Mouse (Mus musculus) forebrain, embryonic 12.5 days (tissue): ENCODE measurements around the gene Tmem72. TPM values are rescaled to one million over a fixed set of nuclear protein-coding genes. Genes with fewer than 3 reads are reported as not detected.
A peak's percentile ranks its signal among the peaks of the same experiment; 100 is the strongest.

ENCODE experiments used
- ATAC-seq: fragments of 200-750 bp; cut with Nextera tagmentation; 2 replicates; pipeline ENCODE4 v1.8.0; 2017; ENCODE audit warnings: moderate TSS enrichment; ENCODE audit not compliant: low FRiP score
- H3K27ac ChIP-seq: fragments of 300-500 bp; sonication (generic); 2 replicates; pipeline ENCODE4 v1.5.1; 2016; ENCODE audit warnings: mild to moderate bottlenecking
- H3K27me3 ChIP-seq: fragments of 300-500 bp; sonication (generic); 2 replicates; pipeline ENCODE4 v1.6.1; 2016; ENCODE audit warnings: mild to moderate bottlenecking
- H3K36me3 ChIP-seq: fragments of 300-500 bp; sonication (generic); replicated peaks from 2 replicates; pipeline ENCODE4 v1.6.1; 2016; ENCODE audit warnings: mild to moderate bottlenecking
- H3K4me1 ChIP-seq: fragments of 300-500 bp; sonication (generic); 2 replicates; pipeline ENCODE4 v1.6.1; 2016
- H3K4me2 ChIP-seq: fragments of 300-500 bp; sonication (generic); 2 replicates; pipeline ENCODE4 v1.6.1; 2016; ENCODE audit warnings: mild to moderate bottlenecking, moderate library complexity
- H3K4me3 ChIP-seq: fragments of 300-500 bp; sonication (generic); replicated peaks from 2 replicates; pipeline ENCODE4 v1.5.1; 2016; ENCODE audit warnings: mild to moderate bottlenecking
- H3K9ac ChIP-seq: fragments of 300-500 bp; sonication (generic); 2 replicates; pipeline ENCODE4 v1.6.1; 2016; ENCODE audit warnings: mild to moderate bottlenecking
- H3K9me3 ChIP-seq: fragments of 300-500 bp; sonication (generic); 2 replicates; pipeline ENCODE4 v1.6.1; 2016
- WGBS: fragments of 180-500 bp; shearing (Covaris S2); methylation state at CpG from one replicate; pipeline ENCODE4 v1.1.7; 2016; 5-methylcytosine and 5-hydroxymethylcytosine counted together
- polyA plus RNA-seq: library from polyadenylated mRNA; unstranded; fragments of >200 nt; fragmentation: Nextera tagmentation; extraction: Ambion mirVana; gene quantifications from 2 replicates; pipeline ENCODE4 v1.2.1, GENCODE M21; 2016

Gene Tmem72
- polyA plus RNA-seq, 1 experiment from 2014 or later, result 0.11 TPM

DNA sequence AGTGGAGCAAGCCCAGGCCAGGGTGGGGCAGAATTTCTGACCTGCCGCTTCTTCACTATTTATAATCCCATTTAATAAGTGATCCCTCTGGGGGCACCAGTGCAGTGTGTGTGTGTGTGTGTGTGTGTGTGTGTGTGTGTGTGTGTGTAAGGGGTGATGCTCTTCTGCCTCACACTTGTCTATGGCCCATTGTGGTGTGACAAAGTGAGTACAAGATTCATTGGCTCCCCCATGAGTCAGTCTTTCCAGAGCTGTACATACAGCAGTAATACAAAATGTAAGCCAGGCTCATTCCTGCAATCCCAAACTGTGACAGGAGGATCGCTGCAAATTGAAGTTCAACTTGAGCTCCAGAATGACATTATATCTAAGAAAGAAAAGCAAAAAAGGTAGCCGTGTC, 51.9 kb downstream of the Tmem72 start:
- ATAC-seq, result no peak
- H3K4me1 ChIP-seq, result peaks cover 28% of the 10 kb centered on the region
- WGBS, result 85% methylated on average over 3 of the region's 3 CpGs
- no peaks in the 10 kb centered on the region for H3K36me3 ChIP-seq
- H3K9ac ChIP-seq, result no peak overlapping the region
- H3K27me3 ChIP-seq, result 0 out of 2 replicates have a peak, but pooled peaks cover 4% of the 10 kb centered on the region
- H3K27ac ChIP-seq, result no peak overlapping the region
- no peaks in the 10 kb centered on the region for H3K9me3 ChIP-seq
- H3K4me3 ChIP-seq, result no peak overlapping the region
- H3K4me2 ChIP-seq, result no peak overlapping the region

DNA sequence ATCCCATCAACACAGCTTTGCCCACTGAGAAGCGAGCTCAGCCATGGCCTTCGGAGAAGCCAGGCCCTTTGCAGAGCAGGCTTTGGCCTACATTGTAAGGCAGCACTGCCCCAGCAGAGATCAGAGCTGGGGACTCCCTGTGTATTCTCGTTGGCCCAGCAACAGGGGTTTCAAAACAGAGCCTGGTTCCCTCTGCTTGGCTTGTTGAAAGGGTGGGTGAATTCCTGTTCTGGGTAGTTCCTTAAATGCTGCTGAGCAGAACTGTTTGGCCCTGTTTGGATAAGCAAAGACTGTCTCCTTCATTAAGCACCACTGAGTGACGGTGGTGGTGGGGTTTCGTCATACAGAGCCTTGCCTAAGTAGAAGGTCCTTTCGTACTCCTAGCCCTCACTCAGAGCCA, 52.7 kb downstream of the Tmem72 start:
- H3K27ac ChIP-seq, result no peak overlapping the region
- no peaks in the 10 kb centered on the region for H3K9me3 ChIP-seq
- H3K4me1 ChIP-seq, result peaks cover 20% of the 10 kb centered on the region

DNA sequence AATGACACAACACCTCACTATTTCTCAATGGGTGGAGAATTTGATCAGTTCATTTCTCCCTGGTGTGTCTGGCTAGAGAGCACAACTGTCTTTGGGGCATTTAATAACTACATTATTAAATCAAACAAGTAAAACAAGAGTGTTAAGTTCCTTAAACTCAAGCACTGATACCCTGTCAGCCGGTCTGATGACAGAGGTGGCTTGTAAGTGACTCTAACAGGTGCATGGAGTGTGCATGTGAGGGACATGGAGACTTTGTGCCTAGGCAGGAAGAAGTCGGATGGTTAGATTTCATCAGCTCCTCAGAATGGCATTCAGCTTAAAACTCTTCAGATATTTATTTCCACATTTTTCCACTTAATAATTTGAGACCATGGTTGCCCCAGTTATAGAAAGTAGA, 53.3 kb downstream of the Tmem72 start:
- no peak overlapping the region for H3K4me3 ChIP-seq
- no peak for ATAC-seq
- no peak overlapping the region for H3K27ac ChIP-seq
- no peak overlapping the region for H3K9ac ChIP-seq
- H3K27me3 ChIP-seq, result 0 out of 2 replicates have a peak, but pooled peaks cover 1% of the 10 kb centered on the region
- H3K4me2 ChIP-seq, result no peak overlapping the region
- peaks cover 15% of the 10 kb centered on the region for H3K4me1 ChIP-seq
- no peaks in the 10 kb centered on the region for H3K36me3 ChIP-seq
- no peaks in the 10 kb centered on the region for H3K9me3 ChIP-seq
- 82% methylated on average over 2 of the region's 2 CpGs for WGBS

More for the DNA sequence above, 52.7 kb downstream of the Tmem72 start:
- Histone ChIP-seq H3K9ac (no peak overlapping the region), H3K4me2 (no peak overlapping the region), H3K36me3 (no peaks in the 10 kb centered on the region), H3K27me3 (0 out of 2 replicates have a peak, but pooled peaks cover 4% of the 10 kb centered on the region), H3K4me3 (no peak overlapping the region)
- ATAC-seq, result no peak
- 83% methylated on average over 6 of the region's 6 CpGs for WGBS

DNA sequence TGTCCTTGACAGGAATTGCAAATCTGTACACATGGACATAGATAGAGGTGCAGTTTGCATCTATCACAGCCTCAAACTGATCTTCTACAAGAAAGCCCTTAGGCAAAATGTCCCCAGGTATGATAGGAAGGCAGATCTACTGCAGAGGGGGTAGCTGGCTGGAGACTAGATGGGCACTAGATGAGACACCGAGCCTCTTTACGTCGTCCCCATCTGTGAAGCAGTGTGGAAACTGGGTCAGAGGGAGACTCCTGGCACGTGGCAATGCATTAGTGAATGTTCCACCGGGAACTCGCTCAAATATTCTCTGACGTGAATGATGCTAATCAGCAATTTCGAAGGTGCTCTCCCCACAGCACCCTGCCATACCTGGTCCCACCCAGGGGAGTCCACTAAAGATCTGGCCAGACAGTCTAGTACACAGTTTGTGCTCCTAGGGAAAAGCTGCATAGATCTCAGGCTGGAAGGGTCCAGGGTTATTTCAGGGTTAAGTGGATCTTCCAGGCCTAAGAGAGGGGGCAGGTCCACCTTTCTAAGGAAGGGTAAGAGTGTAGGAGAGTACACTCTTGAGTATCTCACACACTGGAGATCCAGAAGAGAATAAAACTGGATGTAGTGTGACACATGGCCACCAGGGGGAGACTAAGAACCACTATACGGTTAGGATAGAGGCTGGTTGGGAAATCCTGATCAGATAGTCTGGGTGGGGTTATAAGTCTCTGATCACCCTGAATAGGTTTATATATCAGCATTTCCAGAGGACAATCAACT, 62.8 kb downstream of the Tmem72 start:
- Histone ChIP-seq H3K27me3 (no peaks in the 10 kb centered on the region), H3K4me1 (no peaks in the 10 kb centered on the region), H3K4me3 (no peak overlapping the region), H3K9me3 (no peaks in the 10 kb centered on the region), H3K36me3 (peaks cover 8% of the 10 kb centered on the region; the same call in 1 of the 2 replicates), H3K4me2 (no peak overlapping the region), H3K9ac (no peak overlapping the region), H3K27ac (no peak overlapping the region)
- WGBS, result 69% methylated on average over 9 of the region's 9 CpGs
- ATAC-seq, result peak; percentile 83

DNA sequence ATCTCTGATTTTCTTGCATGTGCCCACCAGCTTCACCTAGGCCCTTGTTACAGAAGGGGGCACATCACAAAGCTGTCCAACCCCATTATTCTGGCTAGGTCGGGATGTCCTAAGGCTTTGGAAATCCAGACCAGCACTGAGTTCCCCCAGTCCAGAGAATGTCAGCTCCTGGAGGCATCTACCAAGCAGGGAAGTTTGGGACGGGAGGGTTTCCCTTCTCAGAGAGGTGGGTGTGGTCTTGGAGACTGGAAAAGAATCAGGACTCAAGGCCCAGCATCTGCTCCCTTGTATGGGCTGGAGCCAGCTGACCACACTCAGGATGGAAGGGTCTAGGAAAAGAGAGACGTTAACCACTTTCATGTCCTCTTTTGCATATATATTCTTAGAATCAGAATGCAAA, 63.5 kb downstream of the Tmem72 start:
- no peak overlapping the region for H3K27ac ChIP-seq
- H3K36me3 ChIP-seq, result peaks cover 8% of the 10 kb centered on the region; the same call in 1 of the 2 replicates
- H3K4me2 ChIP-seq, result no peak overlapping the region
- H3K4me1 ChIP-seq, result no peaks in the 10 kb centered on the region
- ATAC-seq, result no peak
- 73% methylated on average over 3 of the region's 3 CpGs for WGBS
- no peak overlapping the region for H3K4me3 ChIP-seq
- H3K27me3 ChIP-seq, result no peaks in the 10 kb centered on the region
- no peaks in the 10 kb centered on the region for H3K9me3 ChIP-seq
- H3K9ac ChIP-seq, result no peak overlapping the region

DNA sequence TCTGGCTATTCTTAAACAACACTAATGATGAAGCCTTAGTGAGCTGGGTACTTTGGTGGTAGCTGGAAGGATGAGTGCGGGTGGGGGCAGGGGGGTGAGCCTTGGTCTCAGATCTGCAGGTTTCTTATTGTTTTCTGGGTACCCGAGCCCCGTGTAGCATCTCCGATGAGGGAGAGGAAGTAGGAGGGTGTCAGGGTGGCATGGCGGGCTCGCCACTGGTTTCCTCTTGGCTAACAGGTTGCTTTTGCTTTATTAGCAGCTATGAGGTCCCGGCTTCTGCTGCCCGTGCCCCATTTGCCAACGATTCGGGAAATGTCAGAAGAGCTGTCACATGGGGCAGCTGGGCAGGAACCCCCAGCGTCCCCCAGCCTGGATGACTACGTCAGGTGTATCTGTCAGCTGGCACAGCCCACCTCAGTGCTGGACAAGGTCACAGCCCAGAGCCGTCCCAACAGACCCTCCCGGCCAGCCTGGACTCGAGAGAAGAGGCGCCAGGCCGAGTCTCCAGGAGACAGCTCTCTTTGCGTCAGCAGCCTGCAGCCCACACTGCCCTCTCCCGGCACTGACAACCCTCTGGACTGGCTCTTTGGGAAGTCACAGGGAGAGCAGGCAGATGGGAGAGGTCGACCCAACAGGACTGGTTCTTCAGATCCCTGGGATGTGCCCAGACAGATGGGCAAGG, 65.1 kb downstream of the Tmem72 start:
- WGBS, result 85% methylated on average over 20 of the region's 20 CpGs
- Histone ChIP-seq H3K9ac (no peak overlapping the region), H3K36me3 (peaks cover 3% of the 10 kb centered on the region; the same call in 1 of the 2 replicates), H3K27me3 (no peaks in the 10 kb centered on the region), H3K4me1 (no peaks in the 10 kb centered on the region), H3K4me3 (no peak overlapping the region), H3K9me3 (no peaks in the 10 kb centered on the region), H3K4me2 (no peak overlapping the region), H3K27ac (no peak overlapping the region)
- ATAC-seq, result no peak

DNA sequence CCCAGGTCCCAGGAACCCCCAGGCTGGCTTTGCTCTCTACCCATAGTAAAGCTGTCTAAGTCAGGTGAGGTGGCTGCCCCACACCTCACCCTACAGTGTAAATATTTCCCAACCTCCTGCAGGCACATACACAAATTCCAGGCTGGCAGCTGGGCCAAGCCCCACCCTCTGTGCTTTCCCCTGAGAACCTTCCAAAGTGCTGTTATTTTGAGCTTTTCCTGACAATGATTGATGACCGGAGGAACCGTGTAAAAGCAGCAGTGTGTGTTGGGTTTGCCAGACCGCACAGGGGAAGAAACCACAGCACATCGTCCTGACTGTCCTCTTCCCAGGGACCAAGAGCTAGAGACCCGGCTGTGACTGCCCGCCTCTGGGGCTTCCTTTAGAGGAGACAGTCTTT, 66.3 kb downstream of the Tmem72 start, which contains the start of gene Depp1:
Gene Depp1 (plus strand): TSS at position 204 of the 400 bp plus-strand sequence.
- Histone ChIP-seq H3K36me3 (no peaks in the 10 kb centered on the region), H3K4me2 (no peak within 1 kb of the TSS), H3K9me3 (no peaks in the 10 kb centered on the region), H3K4me1 (no peaks in the 10 kb centered on the region), H3K27me3 (no peaks in the 10 kb centered on the region), H3K27ac (no peak within 1 kb of the TSS), H3K4me3 (no peak within 1 kb of the TSS), H3K9ac (no peak within 1 kb of the TSS)
- ATAC-seq, result no peak
- WGBS, result 77% methylated on average over 6 of the region's 6 CpGs

DNA sequence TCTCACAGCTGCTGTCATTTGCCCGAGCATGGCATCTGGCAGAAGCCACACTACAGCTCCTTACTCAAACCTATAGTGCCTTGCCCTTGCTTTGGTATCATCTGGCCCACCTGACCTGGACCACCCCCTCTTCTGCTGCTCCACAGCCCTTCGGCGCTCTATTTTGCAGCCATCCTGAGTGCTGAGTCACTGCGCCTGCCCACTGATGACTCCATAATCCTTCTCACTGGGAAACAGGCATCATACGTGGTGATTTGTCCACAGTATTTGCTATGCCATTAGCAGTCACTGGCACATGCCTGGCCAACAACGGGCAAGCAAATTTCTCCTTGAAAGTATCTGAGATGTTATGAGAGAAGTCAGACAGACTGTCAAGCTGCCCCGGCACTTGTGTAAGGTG, 66.9 kb downstream of the Tmem72 start:
- Histone ChIP-seq H3K4me3 (no peak overlapping the region), H3K4me2 (no peak overlapping the region), H3K9ac (no peak overlapping the region), H3K27ac (no peak overlapping the region), H3K27me3 (no peaks in the 10 kb centered on the region), H3K36me3 (peaks cover 2% of the 10 kb centered on the region; the same call in 1 of the 2 replicates), H3K4me1 (no peaks in the 10 kb centered on the region), H3K9me3 (no peaks in the 10 kb centered on the region)
- WGBS, result 94% methylated on average over 7 of the region's 7 CpGs
- no peak for ATAC-seq

DNA sequence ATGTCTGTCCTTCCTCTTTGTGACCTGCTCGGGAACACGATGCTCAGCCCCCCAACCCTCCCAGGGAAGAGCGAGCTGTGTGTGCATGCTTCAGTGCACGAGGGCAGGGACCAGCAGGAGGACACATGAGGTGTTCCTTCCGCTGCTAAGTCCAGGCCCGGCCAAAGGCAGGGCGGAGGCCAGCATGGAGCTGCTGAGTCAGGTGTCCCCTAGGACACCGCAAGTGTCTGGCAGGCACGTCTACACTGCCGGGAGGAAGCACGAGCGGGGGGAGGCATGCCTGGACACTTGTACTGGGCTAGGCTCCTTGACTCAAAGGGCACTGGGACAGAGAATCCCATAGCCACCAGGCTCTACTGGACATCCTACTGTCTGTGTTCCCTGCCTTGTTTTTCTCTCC, 69.0 kb downstream of the Tmem72 start:
- Histone ChIP-seq H3K9ac (no peak overlapping the region), H3K27me3 (no peaks in the 10 kb centered on the region), H3K9me3 (no peaks in the 10 kb centered on the region), H3K4me2 (no peak overlapping the region), H3K36me3 (peaks cover 4% of the 10 kb centered on the region; the same call in 1 of the 2 replicates), H3K4me1 (no peaks in the 10 kb centered on the region), H3K27ac (no peak overlapping the region), H3K4me3 (no peak overlapping the region)
- WGBS, result 85% methylated on average over 12 of the region's 12 CpGs
- ATAC-seq, result no peak

DNA sequence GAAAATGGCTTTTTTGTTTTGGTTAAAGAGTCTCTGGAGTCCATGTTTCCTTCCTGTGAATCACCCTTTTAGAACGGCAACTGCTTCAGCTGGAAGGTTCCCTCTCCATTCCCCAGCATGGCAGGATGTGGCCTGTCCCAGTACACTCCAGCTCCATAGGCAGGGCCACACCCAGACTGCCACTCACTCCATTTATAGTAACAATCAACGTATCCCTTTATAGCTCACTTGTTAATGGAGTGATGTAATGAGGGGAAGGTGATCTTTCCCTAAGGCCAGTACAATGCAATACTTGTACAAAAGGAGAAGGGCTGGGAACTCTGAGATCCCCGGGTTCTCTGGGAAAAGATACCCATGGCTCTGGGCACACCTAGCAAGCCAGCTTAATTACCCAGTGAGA, 72.4 kb downstream of the Tmem72 start:
- no peak overlapping the region for H3K27ac ChIP-seq
- no peaks in the 10 kb centered on the region for H3K27me3 ChIP-seq
- ATAC-seq, result no peak
- H3K36me3 ChIP-seq, result peaks cover 4% of the 10 kb centered on the region; the same call in 1 of the 2 replicates
- no peaks in the 10 kb centered on the region for H3K4me1 ChIP-seq
- H3K9ac ChIP-seq, result no peak overlapping the region
- H3K9me3 ChIP-seq, result no peaks in the 10 kb centered on the region
- no peak overlapping the region for H3K4me2 ChIP-seq
- WGBS, result 63% methylated on average over 3 of the region's 3 CpGs
- H3K4me3 ChIP-seq, result no peak overlapping the region

DNA sequence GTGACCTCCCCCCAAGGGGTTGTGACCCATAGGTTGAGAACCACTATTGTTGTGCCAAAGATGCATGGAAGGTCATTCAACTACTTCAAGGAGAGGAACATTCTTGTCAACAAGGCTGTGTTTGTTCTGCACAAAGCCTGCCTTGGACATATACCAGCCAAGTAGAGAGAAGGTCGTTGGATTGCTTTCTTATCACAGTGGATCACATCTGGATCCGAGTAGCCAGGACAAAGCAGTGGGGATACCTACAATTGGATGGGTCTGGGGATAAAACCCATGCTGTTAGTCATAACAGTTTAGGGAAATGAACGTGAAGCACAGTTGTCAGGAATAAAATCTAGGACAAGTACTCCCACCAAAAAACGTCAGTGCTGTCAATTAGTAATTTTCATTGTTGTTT, 72.8 kb downstream of the Tmem72 start:
- no peak overlapping the region for H3K4me2 ChIP-seq
- ATAC-seq, result no peak
- WGBS, result 69% methylated on average over 4 of the region's 4 CpGs
- H3K9me3 ChIP-seq, result no peaks in the 10 kb centered on the region
- no peak overlapping the region for H3K27ac ChIP-seq
- H3K4me3 ChIP-seq, result no peak overlapping the region
- H3K9ac ChIP-seq, result no peak overlapping the region
- H3K4me1 ChIP-seq, result no peaks in the 10 kb centered on the region
- H3K27me3 ChIP-seq, result no peaks in the 10 kb centered on the region
- H3K36me3 ChIP-seq, result peaks cover 4% of the 10 kb centered on the region; the same call in 1 of the 2 replicates

DNA sequence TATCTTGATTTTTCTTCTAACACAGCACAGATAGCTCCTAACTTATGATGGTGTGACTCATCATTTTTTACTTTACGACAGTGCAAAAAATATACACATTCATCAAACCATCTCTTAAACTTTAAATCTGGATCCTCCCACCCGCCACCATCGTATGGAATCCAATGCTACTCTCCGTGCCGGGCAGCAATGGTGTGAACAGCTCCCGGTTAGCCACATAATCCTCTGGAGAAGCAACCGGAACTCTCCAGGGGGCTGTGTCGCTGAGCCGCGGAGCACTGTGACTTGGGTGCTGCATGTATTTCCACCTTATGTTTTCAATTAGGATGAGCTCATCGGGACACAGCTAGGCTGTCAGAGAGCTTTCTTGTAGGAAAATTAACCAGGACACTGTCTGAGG, 73.8 kb downstream of the Tmem72 start:
- no peaks in the 10 kb centered on the region for H3K9me3 ChIP-seq
- no peaks in the 10 kb centered on the region for H3K4me1 ChIP-seq
- H3K36me3 ChIP-seq, result peaks cover 4% of the 10 kb centered on the region; the same call in 1 of the 2 replicates
- WGBS, result 89% methylated on average over 11 of the region's 11 CpGs
- no peak overlapping the region for H3K9ac ChIP-seq
- no peak overlapping the region for H3K4me2 ChIP-seq
- ATAC-seq, result no peak
- H3K4me3 ChIP-seq, result no peak overlapping the region
- no peak overlapping the region for H3K27ac ChIP-seq
- no peaks in the 10 kb centered on the region for H3K27me3 ChIP-seq
